Mouse (Mus musculus) hindbrain, embryonic 11.5 days (tissue): ENCODE data around the gene Iqgap2. TPM values are rescaled to one million over a fixed set of nuclear protein-coding genes. Genes with fewer than 3 reads are reported as not detected.

ENCODE experiments used
- ATAC-seq: fragments of 200-750 bp; cut with Nextera tagmentation; 2 replicates; pipeline ENCODE4 v1.8.0; 2017; ENCODE audit warnings: mild to moderate bottlenecking, moderate TSS enrichment, moderate library complexity; ENCODE audit not compliant: low FRiP score
- DNase-seq: peaks from one replicate; pipeline ENCODE4 v3.0.0-alpha.2; 2015; ENCODE audit warnings: low spot score
- H3K27ac ChIP-seq: fragments of 300-500 bp; sonication (generic); 2 replicates; pipeline ENCODE4 v1.5.1; 2014; ENCODE audit warnings: mild to moderate bottlenecking, low read depth, low read length
- H3K27me3 ChIP-seq: fragments of 300-500 bp; sonication (generic); 2 replicates; pipeline ENCODE4 v1.6.1; 2014; ENCODE audit warnings: mild to moderate bottlenecking, low read length, moderate library complexity, mixed read lengths; ENCODE audit not compliant: control insufficient read depth, insufficient read depth
- H3K36me3 ChIP-seq: fragments of 300-500 bp; sonication (generic); 2 replicates; pipeline ENCODE4 v1.6.1; 2014; ENCODE audit warnings: mild to moderate bottlenecking, low read length, moderate library complexity, mixed read lengths; ENCODE audit not compliant: control insufficient read depth, insufficient read depth
- H3K4me1 ChIP-seq: fragments of 300-500 bp; sonication (generic); replicated peaks from 2 replicates; pipeline ENCODE4 v1.6.1; 2014; ENCODE audit warnings: low read length, mixed read lengths; ENCODE audit not compliant: control insufficient read depth, insufficient read depth
- H3K4me2 ChIP-seq: fragments of 300-500 bp; sonication (generic); replicated peaks from 2 replicates; pipeline ENCODE4 v1.6.1; 2014; ENCODE audit warnings: mild to moderate bottlenecking, low read depth, low read length
- H3K4me3 ChIP-seq: fragments of 300-500 bp; sonication (generic); 2 replicates; pipeline ENCODE4 v1.5.1; 2014; ENCODE audit warnings: low read depth, low read length
- H3K9ac ChIP-seq: fragments of 300-500 bp; sonication (generic); 2 replicates; pipeline ENCODE4 v1.6.1; 2014; ENCODE audit warnings: low read depth, low read length
- H3K9me3 ChIP-seq: fragments of 300-500 bp; sonication (generic); 2 replicates; pipeline ENCODE4 v1.6.1; 2016; ENCODE audit warnings: low read length; ENCODE audit not compliant: control insufficient read depth
- WGBS: fragments of 180-500 bp; shearing (Covaris S2); extraction: QIAGEN DNeasy Blood & Tissue Kit; methylation state at CpG from one replicate; pipeline ENCODE4 v1.1.7; 2014; 5-methylcytosine and 5-hydroxymethylcytosine counted together
- polyA plus RNA-seq: library from polyadenylated mRNA; unstranded; fragments of >200 nt; fragmentation: Nextera tagmentation; extraction: Ambion mirVana; gene quantifications from 2 replicates; pipeline ENCODE4 v1.2.1, GENCODE M21; 2014

Gene Iqgap2
- polyA plus RNA-seq, 1 experiment from 2014 or later = 20.7 TPM

DNA sequence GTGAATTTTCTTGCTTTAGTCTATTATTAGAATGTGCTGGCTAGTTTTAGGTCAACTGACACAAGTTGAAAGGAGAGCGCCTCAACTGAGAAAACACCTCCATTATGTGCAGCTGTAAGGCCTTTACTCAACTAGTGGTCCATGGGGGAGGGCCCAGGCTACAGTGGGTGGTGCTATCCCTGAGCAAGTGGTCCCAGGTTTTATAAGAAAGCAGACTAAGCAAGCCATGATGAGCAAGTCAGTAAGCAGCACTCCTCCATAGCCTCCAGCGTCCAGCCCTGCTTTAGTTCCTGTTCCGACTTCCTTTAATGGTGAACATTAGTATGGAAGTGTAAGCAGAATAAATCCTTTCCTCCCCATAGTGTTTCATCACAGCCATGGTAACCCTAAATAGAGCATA is 11.0 kb upstream of the Iqgap2 start:
- Histone ChIP-seq H3K4me1 (no peaks in the 10 kb centered on the region), H3K9me3 (no peaks in the 10 kb centered on the region), H3K9ac (no peak overlapping the region), H3K4me2 (no peak overlapping the region), H3K36me3 (no peaks in the 10 kb centered on the region), H3K27ac (no peak overlapping the region), H3K27me3 (no peaks in the 10 kb centered on the region), H3K4me3 (no peak overlapping the region)
- 94% methylated on average over 3 of the region's 3 CpGs for WGBS
- ATAC-seq (no peak), DNase-seq (no peak)

DNA sequence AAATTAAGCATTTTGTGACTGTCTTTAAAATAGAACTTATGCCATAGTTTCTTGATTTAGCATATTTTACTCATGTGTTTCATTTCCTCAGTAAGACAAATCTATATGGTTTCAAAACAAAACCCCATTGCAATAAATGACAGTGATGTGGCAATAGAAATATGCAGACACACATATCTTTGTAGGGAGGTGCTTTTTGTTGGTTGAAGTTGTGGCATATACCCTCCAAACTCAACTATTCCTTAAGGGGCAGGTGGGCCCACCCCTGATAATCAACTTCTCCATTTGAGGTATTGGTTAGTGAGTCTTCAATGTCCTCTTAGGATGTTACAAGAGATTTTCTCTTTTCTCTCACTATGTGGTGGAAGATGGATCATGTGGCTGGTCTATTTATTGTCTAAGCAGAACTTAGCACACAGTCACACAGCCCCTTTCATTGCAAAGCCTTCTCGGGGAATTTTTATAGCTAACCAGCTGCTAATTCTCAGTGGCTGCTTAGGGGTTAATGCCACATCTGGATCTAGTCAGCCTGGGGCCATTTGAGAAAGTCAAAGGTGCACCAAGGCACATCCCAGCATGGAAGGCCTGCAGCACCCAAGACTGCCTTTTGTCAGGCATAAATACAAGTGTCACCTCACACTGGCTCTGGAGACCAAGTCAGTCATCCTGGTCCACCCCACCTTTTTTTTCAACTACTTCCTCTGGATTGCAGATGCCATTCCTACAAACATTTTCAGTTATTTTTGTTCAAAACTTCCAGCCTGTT is 8.3 kb upstream of the Iqgap2 start:
- Histone ChIP-seq H3K27me3 (no peaks in the 10 kb centered on the region), H3K36me3 (no peaks in the 10 kb centered on the region), H3K9ac (no peak overlapping the region), H3K4me3 (no peak overlapping the region), H3K4me1 (no peaks in the 10 kb centered on the region), H3K27ac (no peak overlapping the region), H3K9me3 (no peaks in the 10 kb centered on the region), H3K4me2 (no peak overlapping the region)
- peak; percentile 13 for DNase-seq
- no peak for ATAC-seq
- 64% methylated on average over 1 of the region's 1 CpGs for WGBS

DNA sequence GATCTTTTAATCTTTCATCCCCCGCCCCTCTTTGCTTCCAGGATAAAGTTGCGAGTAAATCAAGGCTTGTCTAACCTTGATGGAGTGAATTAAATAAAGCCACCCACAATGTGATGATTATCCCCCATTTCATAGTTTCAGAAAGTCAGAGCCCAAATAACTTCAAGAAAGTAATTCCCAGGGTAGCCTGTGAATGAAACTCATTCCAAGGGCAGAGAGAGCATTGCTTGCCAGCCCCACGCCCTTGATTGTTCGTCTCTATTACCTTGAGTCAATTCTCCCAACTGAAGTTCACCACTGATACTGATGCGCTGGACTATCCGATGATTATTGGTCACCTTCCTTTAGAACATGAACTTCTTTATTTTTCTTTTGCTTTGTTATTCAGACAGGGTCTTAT is 4.8 kb upstream of the Iqgap2 start:
- ATAC-seq (no peak), DNase-seq (no peak)
- 89% methylated on average over 6 of the region's 6 CpGs for WGBS

DNA sequence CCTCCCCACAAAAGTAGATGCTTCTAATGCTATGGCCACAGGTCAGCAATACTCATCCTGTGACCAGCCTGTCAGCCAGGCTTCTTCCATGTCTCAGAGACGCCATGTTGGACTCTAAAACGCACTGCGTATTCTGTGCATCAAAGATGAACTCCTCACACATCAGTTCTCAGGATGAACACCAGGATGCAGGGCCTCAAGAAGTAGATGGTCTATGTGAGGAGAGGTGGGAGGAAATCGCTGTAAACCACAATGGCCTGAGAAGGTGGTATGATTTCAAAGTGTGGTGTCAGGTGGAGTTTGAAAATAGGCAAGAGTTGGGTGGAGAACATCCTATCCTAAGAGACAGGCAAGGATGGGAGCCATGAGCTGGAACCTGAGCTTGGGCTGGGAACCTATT is 1.4 kb upstream of the Iqgap2 start:
- Histone ChIP-seq H3K36me3 (no peaks in the 10 kb centered on the region), H3K9me3 (no peaks in the 10 kb centered on the region), H3K4me1 (peaks cover 8% of the 10 kb centered on the region), H3K9ac (no peak overlapping the region), H3K4me2 (no peak overlapping the region), H3K27ac (no peak overlapping the region), H3K4me3 (no peak overlapping the region), H3K27me3 (no peaks in the 10 kb centered on the region)
- WGBS = 90% methylated on average over 4 of the region's 4 CpGs
- ATAC-seq = no peak
- DNase-seq = no peak

More for the DNA sequence above, 4.8 kb upstream of the Iqgap2 start:
- H3K9me3 ChIP-seq = no peaks in the 10 kb centered on the region
- H3K27ac ChIP-seq = no peak overlapping the region
- H3K4me1 ChIP-seq = no peaks in the 10 kb centered on the region
- no peak overlapping the region for H3K9ac ChIP-seq
- no peaks in the 10 kb centered on the region for H3K36me3 ChIP-seq
- H3K4me2 ChIP-seq = no peak overlapping the region
- no peaks in the 10 kb centered on the region for H3K27me3 ChIP-seq
- no peak overlapping the region for H3K4me3 ChIP-seq

DNA sequence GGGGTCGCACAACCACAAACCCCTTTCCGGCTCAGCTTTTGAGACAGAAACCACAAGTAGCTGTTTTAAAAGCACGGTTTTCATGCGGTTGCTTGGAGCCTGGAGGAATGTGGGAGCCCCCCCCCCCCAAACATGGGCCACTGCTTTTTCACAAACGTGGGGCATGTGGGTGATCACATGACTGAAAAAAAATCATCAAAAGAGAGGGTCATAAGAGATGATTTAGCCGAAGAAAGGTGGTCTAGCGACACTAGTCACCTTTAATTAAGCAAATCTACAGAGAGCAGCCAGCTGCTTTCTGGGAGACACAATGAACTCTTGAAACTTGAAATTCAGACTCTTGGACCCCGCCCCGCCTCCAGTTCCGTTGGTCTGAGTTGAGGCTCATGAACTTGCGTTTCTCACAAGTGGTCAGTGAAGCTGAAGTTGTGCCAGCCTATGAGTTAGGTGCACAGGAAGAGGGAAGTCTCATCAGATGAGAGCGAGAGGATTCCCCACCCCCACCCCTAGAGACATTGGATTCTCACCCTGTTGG is 956 bp upstream of the Iqgap2 start:
- 0 out of 2 replicates have a peak overlapping the region, but pooled peaks have one; percentile 31 for H3K27ac ChIP-seq
- ATAC-seq = 0 out of 2 replicates have a peak, but pooled peaks have one; percentile 1
- WGBS = 17% methylated on average over 12 of the region's 12 CpGs

DNA sequence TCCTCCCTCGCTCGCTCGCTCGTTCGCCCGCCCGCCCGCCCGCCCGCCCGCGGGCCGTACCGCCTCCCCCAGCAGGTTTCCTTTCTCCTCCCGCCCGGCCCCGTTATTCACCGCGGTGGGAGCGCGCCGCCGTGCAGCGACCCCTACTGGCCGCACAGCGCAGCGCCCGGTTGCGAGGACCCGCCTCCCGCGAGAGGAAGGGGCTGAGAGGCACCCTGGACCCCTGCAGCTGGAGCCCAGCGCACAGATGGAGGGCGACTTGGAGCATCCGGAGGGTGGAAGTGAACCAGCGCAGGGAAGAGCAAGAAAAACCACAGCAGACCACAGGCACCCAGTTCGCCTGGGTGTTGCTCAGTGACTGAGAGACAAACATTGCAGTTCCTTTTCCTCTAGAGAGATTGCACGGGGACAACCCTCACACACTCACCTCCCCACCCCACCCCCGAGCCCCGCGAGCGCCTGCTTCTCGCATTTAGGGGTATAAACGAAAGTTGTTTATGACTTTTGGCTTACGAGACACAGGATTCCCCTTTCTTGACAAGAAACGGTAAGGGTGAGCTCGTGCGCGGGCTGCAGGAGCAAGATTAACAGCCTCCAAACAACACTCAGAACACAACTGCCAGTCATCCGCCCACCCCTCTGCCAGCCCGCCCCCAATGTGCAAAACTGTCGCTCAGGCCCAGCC is 346 bp upstream of the Iqgap2 start:
- ATAC-seq = peak; percentile 85
- Histone ChIP-seq H3K9ac (peak overlapping the region; percentile 92), H3K36me3 (no peaks in the 10 kb centered on the region), H3K4me1 (peaks cover 8% of the 10 kb centered on the region), H3K4me2 (peak overlapping the region; percentile 97), H3K27ac (peak overlapping the region; percentile 54), H3K27me3 (no peaks in the 10 kb centered on the region), H3K9me3 (no peaks in the 10 kb centered on the region), H3K4me3 (peak overlapping the region; percentile 84)
- under 1% methylated on average over 44 of the region's 52 CpGs for WGBS
- peak; percentile 91 for DNase-seq

More for the DNA sequence above, 956 bp upstream of the Iqgap2 start:
- Histone ChIP-seq H3K9ac (peak overlapping the region; percentile 92), H3K4me3 (peak overlapping the region; percentile 84), H3K9me3 (no peaks in the 10 kb centered on the region), H3K4me1 (peaks cover 8% of the 10 kb centered on the region), H3K36me3 (no peaks in the 10 kb centered on the region), H3K4me2 (peak overlapping the region; percentile 97), H3K27me3 (no peaks in the 10 kb centered on the region)
- DNase-seq = peak; percentile 34

DNA sequence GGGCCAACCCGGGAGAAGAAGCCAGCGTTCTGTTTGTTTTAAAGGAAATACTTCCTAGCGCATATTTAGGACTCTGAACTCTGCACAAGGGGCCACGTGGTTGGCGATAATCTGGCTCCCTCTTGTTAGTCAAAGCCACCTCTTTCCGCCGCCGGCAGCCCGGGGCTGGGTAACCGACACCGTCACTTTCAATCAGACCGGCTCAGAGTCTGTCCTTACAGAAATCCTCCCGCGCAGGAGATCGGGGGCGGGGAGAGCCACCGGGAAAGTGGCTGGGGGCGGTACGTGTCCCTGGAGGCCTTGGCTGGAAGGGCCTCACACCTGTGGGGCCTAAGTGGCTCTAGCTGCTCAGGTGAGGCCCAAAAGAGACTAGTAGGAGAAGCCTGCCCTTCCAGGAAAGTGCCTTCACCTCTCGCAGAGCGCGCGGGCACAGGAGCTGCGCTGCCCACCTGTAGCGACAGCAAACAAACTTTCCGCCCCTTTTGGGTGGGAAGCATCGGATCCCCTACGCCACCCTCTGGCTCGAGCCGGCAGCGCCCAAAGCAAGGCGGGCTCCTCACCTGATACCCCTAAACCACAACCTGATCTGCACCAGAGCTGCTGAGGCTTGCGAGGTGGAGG is 761 bp downstream of the Iqgap2 start:
- under 1% methylated on average over 33 of the region's 33 CpGs for WGBS
- H3K4me1 ChIP-seq = peaks cover 8% of the 10 kb centered on the region
- H3K4me3 ChIP-seq = peak overlapping the region; percentile 84
- no peaks in the 10 kb centered on the region for H3K27me3 ChIP-seq
- H3K9ac ChIP-seq = peak overlapping the region; percentile 92
- ATAC-seq (peak; percentile 63), DNase-seq (peak; percentile 71)
- H3K36me3 ChIP-seq = no peaks in the 10 kb centered on the region
- peak overlapping the region; percentile 97 for H3K4me2 ChIP-seq
- H3K27ac ChIP-seq = peak overlapping the region; percentile 54; the same call in 1 of the 2 replicates
- no peaks in the 10 kb centered on the region for H3K9me3 ChIP-seq

DNA sequence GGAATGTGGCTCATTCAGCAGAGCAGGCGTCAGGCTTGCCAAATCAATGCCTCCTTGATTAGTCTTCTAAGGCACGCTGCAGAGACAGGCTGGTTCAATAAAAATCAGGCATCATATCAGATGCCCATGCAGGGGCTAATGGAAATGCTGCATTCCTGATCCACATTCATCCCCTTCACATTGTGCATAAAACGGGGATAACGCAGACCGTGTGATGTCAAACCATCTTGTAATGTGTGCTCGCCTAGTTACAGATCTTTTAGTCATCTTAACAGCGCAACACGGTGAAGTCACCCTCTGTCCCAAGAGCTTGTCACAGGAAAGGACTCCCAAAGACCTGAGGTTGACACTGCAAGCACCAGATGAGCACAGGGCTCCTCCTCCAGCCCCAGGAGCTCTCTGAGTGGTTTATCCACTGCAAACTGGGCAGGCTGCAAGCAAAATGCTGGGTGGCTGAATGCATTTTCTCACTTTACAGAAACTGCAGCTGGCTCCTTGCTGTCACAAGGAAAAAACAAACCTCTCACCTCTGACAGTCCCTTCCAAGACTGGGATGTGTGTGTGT is 1.7 kb downstream of the Iqgap2 start:
- Histone ChIP-seq H3K4me1 (peaks cover 8% of the 10 kb centered on the region), H3K36me3 (no peaks in the 10 kb centered on the region), H3K4me2 (peak overlapping the region; percentile 97), H3K9me3 (no peaks in the 10 kb centered on the region), H3K9ac (no peak overlapping the region), H3K4me3 (peak overlapping the region; percentile 84), H3K27me3 (no peaks in the 10 kb centered on the region), H3K27ac (no peak overlapping the region)
- 22% methylated on average over 8 of the region's 8 CpGs for WGBS
- DNase-seq (peak; percentile 38), ATAC-seq (no peak)
